Mouse (Mus musculus): Measurements from ENCODE around the gene Mto1. TPM values are rescaled to one million over a fixed set of nuclear protein-coding genes. Genes with fewer than 3 reads are reported as not detected.
A peak's percentile ranks its signal among the peaks of the same experiment; 100 is the strongest.

The Mto1 gene
- polyA plus RNA-seq, 1 experiment from 2014 or later: 26.0 TPM

DNA sequence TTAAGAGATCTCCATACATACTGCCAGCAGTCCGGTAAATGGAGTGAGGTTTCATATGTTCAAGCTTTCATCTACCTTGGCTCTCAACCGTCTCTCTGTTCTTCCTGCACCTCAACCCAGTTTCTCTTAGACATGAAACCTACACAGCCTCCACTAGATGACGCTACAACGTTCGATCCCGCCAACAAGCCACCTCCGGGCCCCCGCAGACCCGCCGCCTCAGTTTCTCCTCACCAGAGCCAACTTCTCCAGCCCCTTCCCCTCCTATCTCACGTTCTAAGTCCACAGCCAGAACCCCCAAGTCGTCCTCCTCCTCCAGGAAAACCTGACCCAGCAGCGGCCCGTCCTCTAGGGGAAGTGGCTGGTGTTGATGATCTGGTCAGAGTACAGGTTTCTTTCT is 73.7 kb downstream of the Mto1 start:
- H3K4me2 ChIP-seq (ENCODE audit: low read depth, low read length): peak overlapping the region; percentile 85
- no peak overlapping the region for H3K27ac ChIP-seq (ENCODE audit: low read length)
- no peaks in the 10 kb centered on the region for H3K27me3 ChIP-seq (ENCODE audit: control insufficient read depth, insufficient read depth, low read length)
- 0 out of 2 replicates have a peak overlapping the region, but pooled peaks have one; percentile 48 for H3K9ac ChIP-seq (ENCODE audit: low read length)
- no peaks in the 10 kb centered on the region for H3K36me3 ChIP-seq (ENCODE audit: control insufficient read depth, insufficient read depth, low read length)
- peak overlapping the region; percentile 44 for H3K4me3 ChIP-seq (replicated peaks; ENCODE audit: low read length)
- 24% methylated on average over 14 of the region's 14 CpGs for WGBS
- no peaks in the 10 kb centered on the region for H3K9me3 ChIP-seq (replicated peaks; ENCODE audit: control insufficient read depth, low read length)
- H3K4me1 ChIP-seq (ENCODE audit: control insufficient read depth, insufficient read depth, low read length): 0 out of 2 replicates have a peak, but pooled peaks cover 6% of the 10 kb centered on the region
- ATAC-seq (ENCODE audit: insufficient read depth, low FRiP score): no peak

Small RNAs within 50 kb of the gene (microRNA-seq; reads per million reads assigned to microRNA genes)
- gene Gm26377: not detected

Other genes with a start within 250 kb of the Mto1 start
- 109 and 152 TPM in 2 replicates for gene Gsta1, start 217.6 kb upstream of the Mto1 start, polyA plus RNA-seq (2015; fragmentation: Nextera tagmentation; extraction: Ambion mirVana)
- 87.2 and 133 TPM in 2 replicates for gene Gm3776, start 191.1 kb upstream of the Mto1 start, polyA plus RNA-seq (2015; fragmentation: Nextera tagmentation; extraction: Ambion mirVana)
- 0.36 and 0.65 TPM in 2 replicates for gene Gm10639, start 158.3 kb upstream of the Mto1 start, polyA plus RNA-seq (2015; fragmentation: Nextera tagmentation; extraction: Ambion mirVana)
- not detected in 2 replicates for gene Omt2a, start 133.4 kb upstream of the Mto1 start, polyA plus RNA-seq (2015; fragmentation: Nextera tagmentation; extraction: Ambion mirVana)
- not detected in 2 replicates for gene Omt2b, start 120.6 kb upstream of the Mto1 start, polyA plus RNA-seq (2015; fragmentation: Nextera tagmentation; extraction: Ambion mirVana)
- 31.3 and 32.1 TPM in 2 replicates for gene Gsta2, start 92.4 kb upstream of the Mto1 start, polyA plus RNA-seq (2015; fragmentation: Nextera tagmentation; extraction: Ambion mirVana)
- 0.23 TPM in 1 of 2 replicates, not detected in the other for gene Dppa5a, start 80.0 kb upstream of the Mto1 start, polyA plus RNA-seq (2015; fragmentation: Nextera tagmentation; extraction: Ambion mirVana)
- gene Ooep, start 69.5 kb upstream of the Mto1 start, polyA plus RNA-seq (2015; fragmentation: Nextera tagmentation; extraction: Ambion mirVana): 0.55 and 0.75 TPM in 2 replicates
- gene Ddx43, start 52.4 kb upstream of the Mto1 start, polyA plus RNA-seq (2015; fragmentation: Nextera tagmentation; extraction: Ambion mirVana): 0.14 and 0.15 TPM in 2 replicates
- gene Cgas, start 5.0 kb upstream of the Mto1 start, polyA plus RNA-seq (2015; fragmentation: Nextera tagmentation; extraction: Ambion mirVana): 2.2 and 2.9 TPM in 2 replicates
- 0.62 and 0.70 TPM in 2 replicates for gene Gm17324, start 578 bp downstream of the Mto1 start, polyA plus RNA-seq (2015; fragmentation: Nextera tagmentation; extraction: Ambion mirVana)
- gene Eef1a1, start 40.9 kb downstream of the Mto1 start, polyA plus RNA-seq (2015; fragmentation: Nextera tagmentation; extraction: Ambion mirVana): 4,219 and 4,255 TPM in 2 replicates
- gene Slc17a5, start 139.8 kb downstream of the Mto1 start, polyA plus RNA-seq (2015; fragmentation: Nextera tagmentation; extraction: Ambion mirVana): 21.4 and 23.2 TPM in 2 replicates
- gene Cd109, start 167.3 kb downstream of the Mto1 start, polyA plus RNA-seq (2015; fragmentation: Nextera tagmentation; extraction: Ambion mirVana): 13.6 and 14.1 TPM in 2 replicates

Measured in stomach, embryonic 16.5 days (tissue).